Comparison of ENCODE assay signal across 11 mouse cellular contexts in genomic region chr19:56438357-56439071, GRCm38 (mm10). TPM values are rescaled to one million over a fixed set of nuclear protein-coding genes. Genes with fewer than 3 reads are reported as not detected.
DNase-seq lines count a peak whose midpoint lies in the region; ATAC-seq and TF ChIP-seq lines count a peak whose summit lies in the region.
"Had no signal": no experiment of that assay in that cellular context is flagged by ENCODE, and none has a peak within 500 bp of the region (broad histone marks: within the 10 kb centered on the region; RNA-seq: fewer than 3 reads in every experiment).

No protein-coding gene starts in this region.

- 65% methylated on average over 7 of the region's 7 CpGs for WGBS in kidney, embryonic 16.5 days
- 60% methylated on average over 7 of the region's 7 CpGs for WGBS in intestine, embryonic 15.5 days
- 86% methylated on average over 7 of the region's 7 CpGs for WGBS in forebrain, embryonic 13.5 days

- H3K27me3 ChIP-seq in kidney, embryonic 16.5 days (ENCODE audit: insufficient read depth, low read length), result no peaks in the 10 kb centered on the region
- no peaks in the 10 kb centered on the region for H3K27me3 ChIP-seq in intestine, embryonic 15.5 days (replicated peaks)
- H3K27me3 ChIP-seq in forebrain, embryonic 13.5 days, result no peaks in the 10 kb centered on the region

- no peak for DNase-seq in kidney, adult 11 months
- peak; percentile 23 for DNase-seq in lung, postnatal 25 days (ENCODE audit: low spot score)
- DNase-seq in spleen, postnatal 14 days (ENCODE audit: low spot score in 2 of 2), result no peak
- no peak for DNase-seq in cerebellum, postnatal 10 days
- DNase-seq: gastrocnemius, adult 2 months; retina, postnatal 1 day; thymus, adult 18-20 months had no signal

- TF ChIP-seq CTCF in embryonic fibroblast, embryonic 13.5 days (IDR thresholded peaks at IDR 0.05; ENCODE audit: borderline replicate concordance, insufficient read depth, low read length), result no peak

- H3K4me1 ChIP-seq in kidney, embryonic 16.5 days (ENCODE audit: insufficient read depth, low read length), result no peaks in the 10 kb centered on the region
- no peaks in the 10 kb centered on the region for H3K4me1 ChIP-seq in embryonic fibroblast, embryonic 13.5 days (ENCODE audit: control insufficient read depth, insufficient read depth, low read length)
- H3K4me1 ChIP-seq in intestine, embryonic 15.5 days (replicated peaks), result peaks cover 5% of the 10 kb centered on the region; the same call in 1 of the 2 replicates
- no peaks in the 10 kb centered on the region for H3K4me1 ChIP-seq in forebrain, embryonic 13.5 days

- H3K36me3 ChIP-seq in kidney, embryonic 16.5 days (ENCODE audit: insufficient read depth, low read length), result peaks cover 14% of the 10 kb centered on the region; the same call in 1 of the 2 replicates
- peaks cover 10% of the 10 kb centered on the region for H3K36me3 ChIP-seq in intestine, embryonic 15.5 days
- 0 out of 2 replicates have a peak, but pooled peaks cover 3% of the 10 kb centered on the region for H3K36me3 ChIP-seq in forebrain, embryonic 13.5 days (ENCODE audit: poor library complexity, severe bottlenecking)

- no peaks in the 10 kb centered on the region for H3K9me3 ChIP-seq in kidney, embryonic 16.5 days (ENCODE audit: low read length)
- H3K9me3 ChIP-seq in intestine, embryonic 15.5 days, result no peaks in the 10 kb centered on the region
- H3K9me3 ChIP-seq in forebrain, embryonic 13.5 days (replicated peaks), result no peaks in the 10 kb centered on the region

- ATAC-seq in kidney, embryonic 16.5 days (ENCODE audit: low FRiP score, low TSS enrichment), result no peak
- no peak for ATAC-seq in intestine, embryonic 15.5 days
- ATAC-seq in forebrain, embryonic 13.5 days, result no peak

- H3K4me2 ChIP-seq in kidney, embryonic 16.5 days (replicated peaks; ENCODE audit: low read depth, low read length), result no peak overlapping the region
- no peak overlapping the region for H3K4me2 ChIP-seq in intestine, embryonic 15.5 days (replicated peaks)
- no peak overlapping the region for H3K4me2 ChIP-seq in forebrain, embryonic 13.5 days

- peak overlapping the region; percentile 27 for H3K27ac ChIP-seq in kidney, embryonic 16.5 days (ENCODE audit: low read length)
- peak overlapping the region; percentile 15; the same call in 1 of the 2 replicates for H3K27ac ChIP-seq in embryonic fibroblast, embryonic 13.5 days (ENCODE audit: insufficient read depth, low read length)
- H3K27ac ChIP-seq in intestine, embryonic 15.5 days, result 0 out of 2 replicates have a peak overlapping the region, but pooled peaks have one; percentile 20
- no peak overlapping the region for H3K27ac ChIP-seq in forebrain, embryonic 13.5 days
- H3K27ac ChIP-seq: gastrocnemius, adult 2 months had no signal

- no peak for TF ChIP-seq POLR2A in embryonic fibroblast, embryonic 13.5 days (IDR thresholded peaks at IDR 0.05; ENCODE audit: low read depth, low read length)

- H3K9ac ChIP-seq in kidney, embryonic 16.5 days (replicated peaks; ENCODE audit: low read length), result no peak overlapping the region
- H3K9ac ChIP-seq in intestine, embryonic 15.5 days, result no peak overlapping the region
- no peak overlapping the region for H3K9ac ChIP-seq in forebrain, embryonic 13.5 days

- H3K4me3 ChIP-seq in kidney, embryonic 16.5 days (ENCODE audit: low read length), result no peak overlapping the region
- no peak overlapping the region for H3K4me3 ChIP-seq in embryonic fibroblast, embryonic 13.5 days (ENCODE audit: insufficient read depth, low read length)
- no peak overlapping the region for H3K4me3 ChIP-seq in intestine, embryonic 15.5 days (replicated peaks)
- H3K4me3 ChIP-seq in forebrain, embryonic 13.5 days, result no peak overlapping the region
- H3K4me3 ChIP-seq: gastrocnemius, adult 2 months had no signal

RNA-seq across cellular contexts. Expression of gene Plekhs1, which starts 22.9 kb away (rescaled TPM):
- polyA plus RNA-seq in kidney, embryonic 16.5 days (2015; fragmentation: Nextera tagmentation; extraction: Ambion mirVana), result 0.77 and 0.90 TPM in 2 replicates
- 0.16 and 0.20 TPM in 2 replicates for polyA plus RNA-seq in embryonic fibroblast, embryonic 13.5 days (2011; ENCODE audit: insufficient read length, low read depth, missing spikeins)
- polyA plus RNA-seq in intestine, embryonic 15.5 days (2015; fragmentation: Nextera tagmentation; extraction: Ambion mirVana), result 0.49 and 0.72 TPM in 2 replicates
- polyA plus RNA-seq in forebrain, embryonic 13.5 days (2015; fragmentation: Nextera tagmentation; extraction: Ambion mirVana), result 0.06 and 0.14 TPM in 2 replicates

RNA-seq across cellular contexts. Expression of gene Casp7, which starts 41.6 kb away (rescaled TPM):
- polyA plus RNA-seq in kidney, embryonic 16.5 days (2015; fragmentation: Nextera tagmentation; extraction: Ambion mirVana), result 26.6 and 27.2 TPM in 2 replicates
- polyA plus RNA-seq in embryonic fibroblast, embryonic 13.5 days (2011; ENCODE audit: insufficient read length, low read depth, missing spikeins), result 14.9 and 18.2 TPM in 2 replicates
- polyA plus RNA-seq in intestine, embryonic 15.5 days (2015; fragmentation: Nextera tagmentation; extraction: Ambion mirVana), result 35.5 and 37.1 TPM in 2 replicates
- 13.7 and 18.3 TPM in 2 replicates for polyA plus RNA-seq in forebrain, embryonic 13.5 days (2015; fragmentation: Nextera tagmentation; extraction: Ambion mirVana)

RNA-seq across cellular contexts. Expression of gene Nrap, which starts 48.7 kb away (rescaled TPM):
- polyA plus RNA-seq in kidney, embryonic 16.5 days (2015; fragmentation: Nextera tagmentation; extraction: Ambion mirVana), result 0.36 and 0.37 TPM in 2 replicates
- 0.15 and 0.21 TPM in 2 replicates for polyA plus RNA-seq in embryonic fibroblast, embryonic 13.5 days (2011; ENCODE audit: insufficient read length, low read depth, missing spikeins)
- polyA plus RNA-seq in intestine, embryonic 15.5 days (2015; fragmentation: Nextera tagmentation; extraction: Ambion mirVana), result 0.20 and 0.32 TPM in 2 replicates
- 0.26 and 0.30 TPM in 2 replicates for polyA plus RNA-seq in forebrain, embryonic 13.5 days (2015; fragmentation: Nextera tagmentation; extraction: Ambion mirVana)
